Mouse (Mus musculus) kidney, adult 2 months (tissue): ENCODE measurements around the gene Usp48.

Experiments
- CTCF ChIP-seq: fragments of 200-500 bp; conservative IDR thresholded peaks from 2 replicates; pipeline ENCODE4 v1.5.1; 2011; ENCODE audit warnings: low read depth, mild to moderate bottlenecking, control low read depth, low read length, moderate library complexity, mixed read lengths; ENCODE audit not compliant: insufficient read depth, insufficient read length
- POLR2A ChIP-seq: fragments of 200-500 bp; IDR thresholded peaks from one replicate; pipeline ENCODE4 v1.6.1; 2011; ENCODE audit warnings: low read depth, low read length, control low read depth

DNA sequence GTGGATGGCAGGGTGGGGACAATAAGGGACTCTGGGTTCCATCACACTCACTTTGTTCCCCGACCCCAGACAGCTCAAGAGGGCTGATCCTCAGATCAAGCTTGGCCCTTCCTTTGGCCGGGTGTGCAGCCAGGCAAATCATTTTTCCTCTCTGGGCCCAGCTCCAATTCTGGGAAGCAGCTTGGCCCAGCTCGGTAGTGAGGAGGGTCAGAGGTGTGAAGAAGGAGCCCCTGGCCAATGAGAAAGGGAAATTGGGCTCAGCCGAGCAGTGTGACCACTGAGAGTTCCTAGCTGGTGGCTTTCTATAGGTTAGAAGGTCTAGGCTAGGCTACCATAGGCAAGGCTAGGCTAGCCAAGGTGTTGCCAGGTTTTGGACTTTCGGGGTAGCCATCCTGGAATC lies 74.2 kb downstream of the Usp48 start:
- no peak for TF ChIP-seq CTCF
- TF ChIP-seq POLR2A, result no peak
